Mouse (Mus musculus): ENCODE results near the gene Hoxa9.

- TF ChIP-seq POLR2A (IDR thresholded peaks at IDR 0.05; ENCODE audit: low read depth, low read length): no peak
- TF ChIP-seq CTCF (IDR thresholded peaks at IDR 0.05; ENCODE audit: borderline replicate concordance, insufficient read depth, low read length): no peak
Measured at GRCm38 (mm10) chr6:52182793-52183192, 48.1 kb downstream of the Hoxa9 start.
